Mouse (Mus musculus) stomach, adult 2 months (tissue): Measurements from ENCODE around the gene Rec114. TPM values are rescaled to one million over a fixed set of nuclear protein-coding genes. Genes with fewer than 3 reads are reported as not detected.

Experiments used
- polyA plus RNA-seq: library from polyadenylated mRNA; depleted of rRNA; stranded (reverse); fragments of >200 nt; gene quantifications from 2 replicates; pipeline ENCODE4 v1.2.3, GENCODE M21; 2012; rRNA removed

The Rec114 gene
- 0.12 and 0.47 TPM in 2 replicates for polyA plus RNA-seq

DNA sequence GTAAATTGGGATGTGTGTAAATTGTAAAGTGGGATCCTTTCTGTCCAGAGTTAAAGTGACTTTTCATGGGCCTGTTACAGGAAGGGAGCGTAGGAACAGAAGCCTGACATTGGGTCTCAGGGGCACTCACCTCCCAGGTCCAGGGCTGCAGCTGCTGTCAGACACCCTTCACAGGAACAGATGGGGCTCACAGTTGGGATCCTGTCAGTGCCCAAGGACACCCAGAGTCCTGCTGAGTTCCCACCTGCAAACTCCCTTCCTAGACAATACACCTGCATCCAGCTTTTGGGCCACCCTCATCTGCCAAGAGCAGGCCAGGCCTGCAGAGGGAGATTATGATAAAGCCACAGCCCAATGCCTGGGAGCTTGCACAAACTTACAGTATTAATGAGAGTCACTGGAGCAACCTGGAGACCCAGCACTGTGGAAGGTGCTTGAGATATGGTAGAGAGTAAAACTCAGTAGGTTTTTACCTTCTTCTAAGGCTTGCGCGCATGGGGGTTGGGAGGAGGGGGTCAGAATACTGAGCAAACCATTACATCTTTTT lies at the start of gene Rec114:
Rec114 (minus strand) TSS at position 263 of the 547 bp plus-strand sequence.

Other genes starting within 250 kb of the Rec114 start
- 7.2 TPM in 2 replicates for gene Cd276, start 188.5 kb downstream of the Rec114 start, polyA plus RNA-seq
- gene Nptn, start 161.7 kb downstream of the Rec114 start, polyA plus RNA-seq, result 295 and 321 TPM in 2 replicates
- gene Hcn4, start 79.4 kb upstream of the Rec114 start, polyA plus RNA-seq, result 0.23 and 0.30 TPM in 2 replicates